ENCODE assay signal across 24 mouse cellular contexts in the genomic region with DNA sequence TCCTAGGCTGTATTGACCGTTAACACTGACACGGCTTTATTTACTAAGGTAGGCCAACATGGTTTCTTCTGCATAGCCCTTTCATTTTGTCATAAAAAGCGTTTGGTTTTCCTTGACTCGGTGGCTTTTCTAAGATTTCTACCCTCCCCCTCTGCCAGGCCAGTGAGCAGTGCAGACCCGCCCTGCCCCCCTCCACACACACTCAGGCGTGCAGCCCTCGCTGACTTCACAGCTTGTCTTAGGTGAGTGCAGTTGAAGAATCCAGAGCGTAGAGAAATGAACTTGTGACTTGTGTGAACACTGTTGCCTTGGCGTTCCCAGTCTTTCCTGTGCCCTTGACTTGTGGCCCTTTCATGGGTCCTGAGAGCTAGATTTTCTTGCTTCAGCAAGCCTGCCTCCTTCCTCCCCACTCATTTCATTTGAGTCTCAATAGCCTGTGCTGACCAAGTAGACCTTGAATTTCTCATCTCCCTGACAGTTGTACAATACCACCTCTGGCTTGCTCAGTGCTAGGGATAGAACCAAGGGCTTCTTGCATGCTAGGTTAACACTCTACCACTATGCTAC.
A peak's percentile ranks its signal among the peaks of the same experiment; 100 is the strongest.
DNase-seq lines count a peak whose midpoint lies in the region; ATAC-seq and TF ChIP-seq lines count a peak whose summit lies in the region.
"Had no signal": no experiment of that assay in that cellular context is flagged by ENCODE, and none has a peak within 500 bp of the region (broad histone marks: within the 10 kb centered on the region; RNA-seq: fewer than 3 reads in every experiment).

No protein-coding gene starts in this region.

- H3K9me3 ChIP-seq in kidney, embryonic 15.5 days (replicated peaks), result no peaks in the 10 kb centered on the region
- H3K9me3 ChIP-seq in midbrain, embryonic 11.5 days (ENCODE audit: control insufficient read depth, low read length), result no peaks in the 10 kb centered on the region
- H3K9me3 ChIP-seq in midbrain, embryonic 15.5 days, result no peaks in the 10 kb centered on the region
- H3K9me3 ChIP-seq: forebrain, embryonic 13.5 days; heart, embryonic 13.5 days; limb, embryonic 13.5 days; liver, embryonic 15.5 days; lung, embryonic 15.5 days; neural tube, embryonic 15.5 days; stomach, embryonic 15.5 days had no signal

- H3K36me3 ChIP-seq in kidney, embryonic 15.5 days, result no peaks in the 10 kb centered on the region
- no peaks in the 10 kb centered on the region for H3K36me3 ChIP-seq in midbrain, embryonic 11.5 days (ENCODE audit: control insufficient read depth, insufficient read depth, low read length)
- no peaks in the 10 kb centered on the region for H3K36me3 ChIP-seq in midbrain, embryonic 15.5 days (replicated peaks)
- H3K36me3 ChIP-seq: heart, embryonic 13.5 days; limb, embryonic 13.5 days; liver, embryonic 15.5 days; lung, embryonic 15.5 days; neural tube, embryonic 15.5 days; stomach, embryonic 15.5 days had no signal

- peaks cover 30% of the 10 kb centered on the region for H3K4me1 ChIP-seq in kidney, embryonic 15.5 days
- H3K4me1 ChIP-seq in midbrain, embryonic 11.5 days (ENCODE audit: control insufficient read depth, insufficient read depth, low read length), result no peaks in the 10 kb centered on the region
- H3K4me1 ChIP-seq in midbrain, embryonic 15.5 days, result no peaks in the 10 kb centered on the region
- H3K4me1 ChIP-seq: forebrain, embryonic 13.5 days; stomach, embryonic 15.5 days had no signal

- 28% methylated on average over 9 of the region's 9 CpGs for WGBS in kidney, embryonic 15.5 days
- WGBS in midbrain, embryonic 11.5 days, result 81% methylated on average over 9 of the region's 9 CpGs
- 82% methylated on average over 9 of the region's 9 CpGs for WGBS in midbrain, embryonic 15.5 days

- no peak overlapping the region for H3K9ac ChIP-seq in kidney, embryonic 15.5 days
- H3K9ac ChIP-seq in midbrain, embryonic 11.5 days (ENCODE audit: low read length), result no peak overlapping the region
- no peak overlapping the region for H3K9ac ChIP-seq in midbrain, embryonic 15.5 days
- H3K9ac ChIP-seq: forebrain, embryonic 13.5 days; heart, embryonic 13.5 days; hindbrain, embryonic 14.5 days; limb, embryonic 13.5 days; liver, embryonic 15.5 days; lung, embryonic 15.5 days; neural tube, embryonic 15.5 days; stomach, embryonic 15.5 days had no signal

- no peak for DNase-seq in kidney, adult 18-20 months
- no peak for DNase-seq in layer of hippocampus, adult 2 months (ENCODE audit: low spot score in 2 of 2)
- DNase-seq in layer of hippocampus, postnatal 14 days (ENCODE audit: low spot score in 2 of 2), result no peak
- DNase-seq in midbrain, embryonic 11.5 days (ENCODE audit: low spot score, missing footprints), result peak; percentile 60
- DNase-seq: adrenal gland, postnatal 10 days; B cell, adult 2 months; cerebellum, adult 11 months; cerebellum, adult 9-10 months; cerebellum, postnatal 36 days; gastrocnemius, postnatal 10 days; layer of hippocampus, adult 9-11 months; midbrain, embryonic 14.5 days; retina, postnatal 1 day; right cerebral cortex, postnatal 14 days had no signal

- H3K27ac ChIP-seq in kidney, embryonic 15.5 days, result peak overlapping the region; percentile 45; the same call in 1 of the 2 replicates
- H3K27ac ChIP-seq in layer of hippocampus, adult 2 months, result peak overlapping the region; percentile 15; the same call in 1 of the 2 replicates
- H3K27ac ChIP-seq in midbrain, embryonic 11.5 days (ENCODE audit: low read depth, low read length), result no peak overlapping the region
- no peak overlapping the region for H3K27ac ChIP-seq in midbrain, embryonic 15.5 days
- H3K27ac ChIP-seq: forebrain, embryonic 13.5 days; heart, embryonic 13.5 days; hindbrain, embryonic 14.5 days; limb, embryonic 13.5 days; liver, embryonic 15.5 days; lung, embryonic 15.5 days; neural tube, embryonic 15.5 days; stomach, embryonic 15.5 days had no signal

- H3K4me3 ChIP-seq in kidney, embryonic 15.5 days (replicated peaks), result no peak overlapping the region
- no peak overlapping the region for H3K4me3 ChIP-seq in layer of hippocampus, adult 2 months
- H3K4me3 ChIP-seq in midbrain, embryonic 11.5 days (ENCODE audit: low read depth, low read length), result no peak overlapping the region
- H3K4me3 ChIP-seq in midbrain, embryonic 15.5 days, result no peak overlapping the region
- H3K4me3 ChIP-seq: forebrain, embryonic 13.5 days; heart, embryonic 13.5 days; limb, embryonic 13.5 days; liver, embryonic 15.5 days; lung, embryonic 15.5 days; neural tube, embryonic 15.5 days; stomach, embryonic 15.5 days had no signal

- no peak for TF ChIP-seq CTCF in layer of hippocampus, adult 2 months (conservative IDR thresholded peaks at IDR 0.05)

- no peaks in the 10 kb centered on the region for H3K27me3 ChIP-seq in kidney, embryonic 15.5 days
- no peaks in the 10 kb centered on the region for H3K27me3 ChIP-seq in midbrain, embryonic 11.5 days (ENCODE audit: control insufficient read depth, insufficient read depth, low read length)
- no peaks in the 10 kb centered on the region for H3K27me3 ChIP-seq in midbrain, embryonic 15.5 days (replicated peaks)
- H3K27me3 ChIP-seq: forebrain, embryonic 13.5 days; heart, embryonic 13.5 days; limb, embryonic 13.5 days; liver, embryonic 15.5 days; lung, embryonic 15.5 days; neural tube, embryonic 15.5 days; stomach, embryonic 15.5 days had no signal

- peak; percentile 77 for ATAC-seq in kidney, embryonic 15.5 days (replicated peaks; ENCODE audit: low FRiP score)
- ATAC-seq in midbrain, embryonic 11.5 days (ENCODE audit: low FRiP score), result no peak
- no peak for ATAC-seq in midbrain, embryonic 15.5 days (replicated peaks)
- ATAC-seq: forebrain, embryonic 13.5 days had no signal

- H3K4me2 ChIP-seq in kidney, embryonic 15.5 days, result no peak overlapping the region
- H3K4me2 ChIP-seq in midbrain, embryonic 11.5 days, result no peak overlapping the region
- no peak overlapping the region for H3K4me2 ChIP-seq in midbrain, embryonic 15.5 days
- H3K4me2 ChIP-seq: forebrain, embryonic 13.5 days; heart, embryonic 13.5 days; hindbrain, embryonic 14.5 days; limb, embryonic 13.5 days; liver, embryonic 15.5 days; lung, embryonic 15.5 days; neural tube, embryonic 15.5 days; stomach, embryonic 15.5 days had no signal

Comparison
In these comparisons a context has a peak if more than half of its experiments do, and no peak if none do; other contexts are left out.
1. H3K27ac ChIP-seq: peak in kidney, embryonic 15.5 days (single experiment) and layer of hippocampus, adult 2 months (single experiment); none in midbrain, embryonic 11.5 days (single experiment) and midbrain, embryonic 15.5 days (single experiment).